Mouse (Mus musculus) kidney, postnatal 0 days (tissue): ENCODE results near the gene Foxp3. TPM values are rescaled to one million over a fixed set of nuclear protein-coding genes. Genes with fewer than 3 reads are reported as not detected.
A peak's percentile ranks its signal among the peaks of the same experiment; 100 is the strongest.

Source experiments
- ATAC-seq: fragments of 200-750 bp; cut with Nextera tagmentation; replicated peaks from 2 replicates; pipeline ENCODE4 v1.8.0; 2017; ENCODE audit warnings: low read depth, moderate number of reproducible peaks, moderate TSS enrichment, moderate library complexity; ENCODE audit not compliant: low FRiP score
- DNase-seq: peaks from one replicate; pipeline ENCODE4 v3.0.0-alpha.2; 2016; ENCODE audit warnings: low spot score
- H3K27ac ChIP-seq: fragments of 300-500 bp; sonication (generic); 2 replicates; pipeline ENCODE4 v1.5.1; 2014; ENCODE audit warnings: mild to moderate bottlenecking
- H3K27me3 ChIP-seq: fragments of 300-500 bp; sonication (generic); 2 replicates; pipeline ENCODE4 v1.6.1; 2014; ENCODE audit warnings: low read length, mixed read lengths; ENCODE audit not compliant: insufficient read depth
- H3K36me3 ChIP-seq: fragments of 300-500 bp; sonication (generic); 2 replicates; pipeline ENCODE4 v1.6.1; 2014; ENCODE audit warnings: low read length, mixed read lengths; ENCODE audit not compliant: insufficient read depth
- H3K4me1 ChIP-seq: fragments of 300-500 bp; sonication (generic); replicated peaks from 2 replicates; pipeline ENCODE4 v1.6.1; 2014; ENCODE audit warnings: antibody characterized with exemption, low read length, mixed read lengths; ENCODE audit not compliant: insufficient read depth
- H3K4me2 ChIP-seq: fragments of 300-500 bp; sonication (generic); 2 replicates; pipeline ENCODE4 v1.6.1; 2014; ENCODE audit warnings: mild to moderate bottlenecking, low read length, moderate library complexity, mixed read lengths
- H3K4me3 ChIP-seq: fragments of 300-500 bp; sonication (generic); replicated peaks from 2 replicates; pipeline ENCODE4 v1.5.1; 2014; ENCODE audit warnings: low read depth, low read length
- H3K9ac ChIP-seq: fragments of 300-500 bp; sonication (generic); 2 replicates; pipeline ENCODE4 v1.6.1; 2014; ENCODE audit warnings: low read depth, low read length
- H3K9me3 ChIP-seq: fragments of 300-500 bp; sonication (generic); replicated peaks from 2 replicates; pipeline ENCODE4 v1.6.1; 2016; ENCODE audit warnings: low read length, inconsistent platforms, mixed read lengths
- CTCF ChIP-seq: IDR thresholded peaks from 2 replicates; pipeline ENCODE4 v1.5.1; 2016; ENCODE audit warnings: antibody characterized with exemption, low read depth, mild to moderate bottlenecking, moderate library complexity
- WGBS: fragments of 180-500 bp; shearing (Covaris S2); extraction: QIAGEN DNeasy Blood & Tissue Kit; methylation state at CpG from one replicate; pipeline ENCODE4 v1.1.7; 2014; 5-methylcytosine and 5-hydroxymethylcytosine counted together
- polyA plus RNA-seq: library from polyadenylated mRNA; unstranded; fragments of >200 nt; fragmentation: Nextera tagmentation; extraction: Ambion mirVana; gene quantifications from 2 replicates; pipeline ENCODE4 v1.2.1, GENCODE M21; 2015

Gene Foxp3
- polyA plus RNA-seq, 1 experiment from 2014 or later, result not detected

DNA sequence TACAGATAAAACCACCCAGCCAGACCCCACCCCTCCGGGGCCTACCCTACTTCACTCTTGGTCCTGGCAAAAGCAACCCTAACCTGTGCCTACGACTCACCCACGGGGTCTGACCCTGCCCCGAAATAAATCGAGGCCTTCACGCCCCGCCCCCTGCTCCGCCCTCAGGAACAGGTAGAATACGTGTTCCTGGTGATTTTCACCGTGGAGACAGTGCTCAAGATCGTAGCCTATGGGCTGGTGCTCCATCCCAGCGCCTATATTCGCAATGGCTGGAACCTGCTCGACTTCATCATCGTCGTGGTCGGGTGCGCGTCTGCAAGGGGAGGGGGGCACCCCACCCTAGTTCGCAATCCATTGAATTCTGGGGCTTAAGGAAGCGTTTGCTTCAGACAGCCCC lies 36.6 kb downstream of the Foxp3 start:
- Histone ChIP-seq H3K9ac (no peak overlapping the region), H3K4me3 (peak overlapping the region; percentile 28), H3K27me3 (no peaks in the 10 kb centered on the region), H3K4me2 (peak overlapping the region; percentile 61), H3K27ac (no peak overlapping the region), H3K36me3 (no peaks in the 10 kb centered on the region), H3K4me1 (no peaks in the 10 kb centered on the region), H3K9me3 (no peaks in the 10 kb centered on the region)
- ATAC-seq, result no peak
- 33% methylated on average over 21 of the region's 21 CpGs for WGBS
- no peak for DNase-seq
- no peak for TF ChIP-seq CTCF

- Histone ChIP-seq H3K9me3 (no peaks in the 10 kb centered on the region), H3K27ac (no peak overlapping the region), H3K4me2 (peak overlapping the region; percentile 61), H3K27me3 (no peaks in the 10 kb centered on the region), H3K36me3 (no peaks in the 10 kb centered on the region), H3K4me1 (no peaks in the 10 kb centered on the region), H3K4me3 (peak overlapping the region; percentile 28), H3K9ac (0 out of 2 replicates have a peak overlapping the region, but pooled peaks have one; percentile 37)
- no peak for TF ChIP-seq CTCF
- no peak for ATAC-seq
- DNase-seq, result peak; percentile 2
- 33% methylated on average over 26 of the region's 26 CpGs for WGBS
These were observed 37.3 kb downstream of the Foxp3 start for GRCm38 (mm10) chrX:7610536-7611258.

- DNase-seq, result no peak
These were observed 44.6 kb downstream of the Foxp3 start for GRCm38 (mm10) chrX:7617889-7618551.

GRCm38 (mm10) chrX:7632560-7632959 lies 59.1 kb downstream of the Foxp3 start:
- TF ChIP-seq CTCF, result no peak
- Histone ChIP-seq H3K27ac (no peak overlapping the region), H3K27me3 (no peaks in the 10 kb centered on the region), H3K9ac (no peak overlapping the region), H3K4me1 (no peaks in the 10 kb centered on the region), H3K36me3 (no peaks in the 10 kb centered on the region), H3K4me2 (no peak overlapping the region), H3K9me3 (no peaks in the 10 kb centered on the region), H3K4me3 (no peak overlapping the region)
- ATAC-seq (no peak), DNase-seq (no peak)
- WGBS, result 82% methylated on average over 6 of the region's 6 CpGs

More at GRCm38 (mm10) chrX:7617889-7618551, 44.6 kb downstream of the Foxp3 start:
- H3K4me3 ChIP-seq, result no peak overlapping the region
- no peak overlapping the region for H3K9ac ChIP-seq
- 78% methylated on average over 12 of the region's 12 CpGs for WGBS
- no peaks in the 10 kb centered on the region for H3K27me3 ChIP-seq
- ATAC-seq, result no peak
- H3K9me3 ChIP-seq, result no peaks in the 10 kb centered on the region
- no peaks in the 10 kb centered on the region for H3K36me3 ChIP-seq
- no peak for TF ChIP-seq CTCF
- H3K27ac ChIP-seq, result no peak overlapping the region
- H3K4me1 ChIP-seq, result no peaks in the 10 kb centered on the region
- H3K4me2 ChIP-seq, result no peak overlapping the region

- Histone ChIP-seq H3K4me2 (no peak overlapping the region), H3K27me3 (no peaks in the 10 kb centered on the region), H3K36me3 (no peaks in the 10 kb centered on the region), H3K4me3 (no peak overlapping the region), H3K9me3 (no peaks in the 10 kb centered on the region), H3K4me1 (no peaks in the 10 kb centered on the region), H3K27ac (no peak overlapping the region), H3K9ac (no peak overlapping the region)
- 74% methylated on average over 3 of the region's 3 CpGs for WGBS
- no peak for DNase-seq
- TF ChIP-seq CTCF, result no peak
- no peak for ATAC-seq
These were observed 61.7 kb downstream of the Foxp3 start for GRCm38 (mm10) chrX:7635101-7635500.

GRCm38 (mm10) chrX:7638401-7639091 lies 65.1 kb downstream of the Foxp3 start, which contains the start of gene Syp:
Gene Syp, plus strand, starts transcription at chrX:7638471.
- peak within 1 kb of the TSS; percentile 20 for H3K4me3 ChIP-seq
- DNase-seq (peak; percentile 70), ATAC-seq (peak; percentile 74)
- H3K9ac ChIP-seq, result no peak within 1 kb of the TSS
- no peaks in the 10 kb centered on the region for H3K36me3 ChIP-seq
- no peaks in the 10 kb centered on the region for H3K9me3 ChIP-seq
- H3K4me2 ChIP-seq, result peak within 1 kb of the TSS; percentile 47
- no peak within 1 kb of the TSS for H3K27ac ChIP-seq
- H3K4me1 ChIP-seq, result no peaks in the 10 kb centered on the region
- H3K27me3 ChIP-seq, result no peaks in the 10 kb centered on the region
- TF ChIP-seq CTCF, result no peak
- WGBS, result 30% methylated on average over 42 of the region's 42 CpGs
